Mouse (Mus musculus) olfactory bulb, adult 2 months (tissue): Measurements from ENCODE around the gene Pcnx3.

Experiments
- CTCF ChIP-seq: fragments of 200-500 bp; IDR thresholded peaks from 2 replicates; pipeline ENCODE4 v1.5.1; 2012; ENCODE audit warnings: low read depth, mild to moderate bottlenecking, low read length, moderate library complexity; ENCODE audit not compliant: insufficient read depth
- POLR2A ChIP-seq: fragments of 200-500 bp; IDR thresholded peaks from 2 replicates; pipeline ENCODE4 v1.6.1; 2012; ENCODE audit warnings: mild to moderate bottlenecking, low read depth, low read length, moderate library complexity; ENCODE audit not compliant: insufficient read depth

DNA sequence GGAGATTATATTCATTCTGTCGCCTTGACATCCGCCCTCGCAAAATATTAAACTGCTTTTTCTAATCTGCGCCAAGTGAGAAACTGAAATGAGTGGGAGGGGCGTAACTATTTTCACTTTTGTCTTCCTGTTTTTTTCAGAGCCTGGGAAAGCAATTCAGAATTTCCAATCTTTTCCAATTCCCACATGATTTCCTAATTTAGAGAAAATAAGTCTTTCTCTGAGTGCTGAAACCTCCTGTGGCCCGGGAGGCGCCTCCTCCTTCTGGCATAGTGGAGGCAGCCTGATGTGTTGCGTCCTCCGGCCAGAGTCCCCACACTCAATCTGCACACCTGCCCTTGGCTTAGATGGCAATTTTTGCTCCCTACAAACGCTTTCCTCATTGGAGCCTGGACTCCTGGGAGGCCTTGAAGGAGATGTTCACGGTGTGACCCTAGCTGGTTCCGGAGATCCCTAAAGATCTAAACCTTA is 52.1 kb downstream of the Pcnx3 start:
- TF ChIP-seq POLR2A, result no peak
- TF ChIP-seq CTCF, result no peak
